Mouse (Mus musculus) erythroblast, embryonic 14.5 days (primary cell): Measurements from ENCODE around the gene Ube2r2. TPM values are rescaled to one million over a fixed set of nuclear protein-coding genes. Genes with fewer than 3 reads are reported as not detected.

Experiments
- H3K27me3 ChIP-seq: 2 replicates; pipeline ENCODE4 v1.6.1; 2012; ENCODE audit warnings: inconsistent platforms; ENCODE audit not compliant: control insufficient read depth
- H3K36me3 ChIP-seq: 2 replicates; pipeline ENCODE4 v1.6.1; 2012; ENCODE audit warnings: mild to moderate bottlenecking, inconsistent platforms; ENCODE audit not compliant: control insufficient read depth
- H3K4me1 ChIP-seq: 2 replicates; pipeline ENCODE4 v1.6.1; 2012; ENCODE audit warnings: inconsistent platforms; ENCODE audit not compliant: control insufficient read depth
- H3K4me3 ChIP-seq: replicated peaks from 2 replicates; pipeline ENCODE3; 2012; ENCODE audit warnings: moderate library complexity, mild to moderate bottlenecking, inconsistent platforms
- H3K9me3 ChIP-seq: 2 replicates; pipeline ENCODE4 v1.6.1; 2012; ENCODE audit warnings: low read length, inconsistent platforms, mixed read lengths; ENCODE audit not compliant: control insufficient read depth
- GATA1 ChIP-seq: IDR thresholded peaks from 2 replicates; pipeline ENCODE4 v1.6.1; 2012; ENCODE audit warnings: low read length, inconsistent platforms, mixed read lengths
- TAL1 ChIP-seq: IDR thresholded peaks from 3 replicates; pipeline ENCODE4 v1.6.1; 2012; ENCODE audit warnings: low read length, inconsistent platforms, mixed read lengths
- polyA plus RNA-seq: library from polyadenylated mRNA; stranded (reverse); fragments of >175 nt; gene quantifications from 2 replicates; pipeline ENCODE4 v1.2.3, GENCODE M21; 2012

Gene Ube2r2
- polyA plus RNA-seq, 1 experiment: 15.9 TPM

GRCm38 (mm10) chr4:41134935-41135710, 420 bp upstream of the Ube2r2 start:
- Histone ChIP-seq H3K27me3 (no peaks in the 10 kb centered on the region), H3K36me3 (peaks cover 23% of the 10 kb centered on the region), H3K9me3 (no peaks in the 10 kb centered on the region), H3K4me1 (peaks cover 79% of the 10 kb centered on the region), H3K4me3 (peak overlapping the region; percentile 96)
- TF ChIP-seq TAL1 (no peak), GATA1 (no peak)

DNA sequence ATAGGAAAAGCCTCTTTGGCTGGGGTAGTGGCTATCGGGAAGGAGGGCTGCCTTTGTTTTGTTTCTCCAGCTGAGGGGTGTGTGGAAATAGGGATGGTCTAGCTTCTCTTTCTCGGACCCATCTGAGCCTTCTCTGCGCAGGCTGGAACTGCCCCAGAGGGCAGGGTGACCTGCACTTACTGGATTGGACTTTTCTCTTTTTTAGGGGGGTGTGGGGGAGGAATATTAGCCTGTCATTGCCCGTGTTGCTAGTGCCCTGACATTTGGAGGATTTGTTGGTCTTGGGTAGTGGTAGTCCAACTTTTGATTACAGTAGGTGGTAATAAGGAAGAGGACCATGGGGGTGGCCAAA, 887 bp downstream of the Ube2r2 start:
- Histone ChIP-seq H3K36me3 (peaks cover 36% of the 10 kb centered on the region), H3K27me3 (no peaks in the 10 kb centered on the region), H3K9me3 (no peaks in the 10 kb centered on the region), H3K4me1 (peaks cover 75% of the 10 kb centered on the region), H3K4me3 (peak overlapping the region; percentile 96)
- no peak for TF ChIP-seq TAL1
- TF ChIP-seq GATA1: no peak

DNA sequence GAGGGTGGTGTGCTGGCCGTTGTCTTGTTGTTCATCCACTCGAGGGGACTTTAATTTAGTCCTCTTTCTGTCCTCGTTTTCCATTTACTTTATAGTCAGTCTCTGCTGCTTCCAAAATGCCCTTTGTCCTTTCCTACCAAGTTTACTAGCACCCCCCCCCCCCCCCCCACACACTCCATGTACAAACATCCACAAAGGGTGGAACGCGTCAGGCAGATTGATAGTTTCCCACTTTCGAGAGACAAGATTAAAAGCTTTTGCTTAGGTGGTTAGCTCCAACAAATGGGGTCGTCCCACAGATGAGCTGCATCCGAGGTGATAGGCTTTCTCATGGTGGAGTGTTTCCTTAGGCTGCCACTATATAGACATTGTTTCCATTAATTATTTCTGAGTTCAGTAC, 1.3 kb downstream of the Ube2r2 start:
- H3K4me3 ChIP-seq: peak overlapping the region; percentile 96
- no peak for TF ChIP-seq TAL1
- no peak for TF ChIP-seq GATA1
- H3K9me3 ChIP-seq: no peaks in the 10 kb centered on the region
- no peaks in the 10 kb centered on the region for H3K27me3 ChIP-seq
- peaks cover 72% of the 10 kb centered on the region for H3K4me1 ChIP-seq
- peaks cover 38% of the 10 kb centered on the region for H3K36me3 ChIP-seq

- Histone ChIP-seq H3K4me3 (no peak overlapping the region), H3K27me3 (no peaks in the 10 kb centered on the region), H3K4me1 (peaks cover 50% of the 10 kb centered on the region), H3K9me3 (no peaks in the 10 kb centered on the region), H3K36me3 (peaks cover 69% of the 10 kb centered on the region)
- TF ChIP-seq GATA1 (no peak), TAL1 (no peak)
These were observed 4.8 kb downstream of the Ube2r2 start for GRCm38 (mm10) chr4:41140174-41140875.

- H3K4me3 ChIP-seq: no peak overlapping the region
- H3K27me3 ChIP-seq: no peaks in the 10 kb centered on the region
- TF ChIP-seq TAL1 (no peak), GATA1 (no peak)
- peaks cover 42% of the 10 kb centered on the region for H3K4me1 ChIP-seq
- H3K9me3 ChIP-seq: no peaks in the 10 kb centered on the region
- H3K36me3 ChIP-seq: peaks cover 86% of the 10 kb centered on the region
These were observed 7.1 kb downstream of the Ube2r2 start for GRCm38 (mm10) chr4:41142601-41143000.

DNA sequence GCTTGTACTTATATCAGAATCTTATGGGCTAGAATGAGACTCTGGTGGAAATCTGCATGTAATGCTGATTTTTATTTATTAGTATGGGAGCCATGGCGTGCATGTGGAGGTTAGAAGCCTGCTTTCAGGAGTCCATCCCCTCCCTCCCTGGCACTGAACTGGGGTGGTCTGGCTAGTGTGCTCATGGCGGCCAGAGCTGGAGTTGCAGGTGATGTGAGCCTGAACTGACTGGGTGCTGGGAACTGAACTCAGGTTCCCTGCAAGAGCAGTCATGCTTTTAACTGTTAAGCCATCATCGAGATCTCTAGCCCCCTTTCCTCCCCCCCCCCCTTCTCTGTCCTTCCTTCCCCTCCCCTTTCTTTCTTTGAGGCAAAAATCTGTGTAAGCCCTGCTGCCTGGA, 14.3 kb downstream of the Ube2r2 start:
- Histone ChIP-seq H3K9me3 (no peaks in the 10 kb centered on the region), H3K36me3 (peaks cover 61% of the 10 kb centered on the region), H3K27me3 (no peaks in the 10 kb centered on the region), H3K4me3 (no peak overlapping the region), H3K4me1 (peaks cover 19% of the 10 kb centered on the region)
- no peak for TF ChIP-seq GATA1
- no peak for TF ChIP-seq TAL1

DNA sequence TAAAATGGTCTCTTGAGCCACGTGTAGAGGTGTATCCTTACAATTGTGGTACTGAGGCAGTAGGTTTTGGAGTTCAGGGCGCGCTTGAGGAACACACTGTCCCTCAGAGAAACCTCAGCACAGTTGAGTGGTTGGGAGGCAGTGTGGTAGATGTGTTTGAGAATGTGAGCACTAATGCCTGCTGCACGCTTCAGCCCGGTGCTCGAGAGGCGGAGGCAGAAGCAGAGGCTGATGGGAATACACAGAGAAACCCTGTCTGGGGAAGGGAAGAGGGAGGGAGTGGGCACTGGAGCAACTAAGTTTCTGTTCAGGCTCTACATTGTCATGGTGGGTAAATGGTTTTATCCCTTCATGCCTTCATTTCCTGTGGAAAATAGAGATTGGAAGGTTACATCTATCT, 15.6 kb downstream of the Ube2r2 start:
- no peak for TF ChIP-seq GATA1
- TF ChIP-seq TAL1: no peak
- H3K9me3 ChIP-seq: no peaks in the 10 kb centered on the region
- peaks cover 20% of the 10 kb centered on the region for H3K4me1 ChIP-seq
- H3K4me3 ChIP-seq: no peak overlapping the region
- H3K27me3 ChIP-seq: no peaks in the 10 kb centered on the region
- peaks cover 52% of the 10 kb centered on the region for H3K36me3 ChIP-seq

DNA sequence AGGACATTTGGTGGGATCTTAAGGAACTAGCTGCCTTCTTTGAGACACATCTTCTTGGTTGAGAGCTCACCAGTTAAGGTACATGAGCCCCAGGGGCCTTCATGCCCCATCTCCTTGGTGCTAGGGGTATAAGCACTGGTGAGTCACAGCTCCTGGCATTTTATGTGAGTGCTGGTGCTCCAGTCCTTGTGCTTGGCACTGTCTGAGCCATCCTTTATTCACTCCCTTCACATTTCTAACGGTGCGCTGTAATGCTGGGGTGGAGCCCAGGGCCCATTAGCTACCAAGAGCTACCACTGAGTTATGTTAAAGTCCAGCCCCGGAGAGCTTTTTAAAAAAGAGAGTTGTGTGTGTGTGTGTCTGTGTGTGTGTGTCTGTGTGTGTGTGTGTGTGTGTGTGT, 17.6 kb downstream of the Ube2r2 start:
- TF ChIP-seq TAL1 (no peak), GATA1 (no peak)
- no peaks in the 10 kb centered on the region for H3K9me3 ChIP-seq
- no peak overlapping the region for H3K4me3 ChIP-seq
- H3K4me1 ChIP-seq: peaks cover 33% of the 10 kb centered on the region
- peaks cover 46% of the 10 kb centered on the region for H3K36me3 ChIP-seq
- no peaks in the 10 kb centered on the region for H3K27me3 ChIP-seq

DNA sequence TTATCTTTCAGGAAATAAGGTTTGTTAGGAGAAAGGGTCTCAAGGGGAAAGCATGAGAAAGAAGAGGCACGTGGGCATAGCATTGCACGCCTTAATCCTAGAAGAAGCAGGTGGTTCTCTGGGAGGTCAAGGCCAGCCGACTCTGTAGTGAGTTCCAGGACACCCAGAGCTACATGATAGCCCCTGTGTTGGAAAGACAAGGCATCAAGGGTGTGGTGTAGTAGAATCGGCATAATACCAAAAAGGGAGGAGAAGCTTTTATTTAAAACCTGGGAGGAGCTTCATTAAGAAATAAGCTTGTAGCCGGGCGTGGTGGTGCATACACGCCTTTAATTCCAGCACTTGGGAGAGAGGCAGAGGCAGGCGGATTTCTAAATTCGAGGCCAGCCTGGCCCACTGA, 21.4 kb downstream of the Ube2r2 start:
- H3K4me3 ChIP-seq: no peak overlapping the region
- H3K4me1 ChIP-seq: peaks cover 55% of the 10 kb centered on the region
- H3K36me3 ChIP-seq: peaks cover 39% of the 10 kb centered on the region
- TF ChIP-seq TAL1 (no peak), GATA1 (no peak)
- H3K27me3 ChIP-seq: no peaks in the 10 kb centered on the region
- H3K9me3 ChIP-seq: no peaks in the 10 kb centered on the region

DNA sequence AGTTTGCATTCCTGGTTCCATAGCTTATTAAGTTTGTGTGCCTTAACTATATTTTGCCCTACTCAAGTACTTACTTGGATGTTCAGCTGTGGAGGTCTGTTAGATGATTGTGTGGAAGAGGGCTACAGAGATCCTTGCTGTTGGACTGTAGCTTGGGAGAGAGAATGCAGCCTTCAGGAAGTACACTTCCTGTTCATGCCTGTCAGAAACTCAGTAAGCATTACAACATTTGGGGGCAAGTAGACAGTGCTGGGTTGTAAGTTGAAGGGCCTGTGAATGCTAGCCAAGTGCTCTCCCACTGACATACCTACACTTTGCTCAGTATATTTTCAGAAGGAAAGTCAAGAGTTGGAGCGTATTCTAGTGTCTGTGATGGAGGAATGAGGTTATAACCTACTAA, 22.7 kb downstream of the Ube2r2 start:
- Histone ChIP-seq H3K27me3 (no peaks in the 10 kb centered on the region), H3K36me3 (peaks cover 36% of the 10 kb centered on the region), H3K4me1 (peaks cover 55% of the 10 kb centered on the region), H3K9me3 (no peaks in the 10 kb centered on the region), H3K4me3 (no peak overlapping the region)
- no peak for TF ChIP-seq GATA1
- TF ChIP-seq TAL1: no peak
